Mouse (Mus musculus): ENCODE results near the gene Shc4.

- no peak for TF ChIP-seq MAX (IDR thresholded peaks at IDR 0.05; ENCODE audit: low read depth)
- peak; percentile 65 for TF ChIP-seq POLR2A (IDR thresholded peaks at IDR 0.05; ENCODE audit: insufficient read length, low read depth)
- TF ChIP-seq USF1 (IDR thresholded peaks at IDR 0.05; ENCODE audit: low read depth) = no peak
- TF ChIP-seq TCF3 (IDR thresholded peaks at IDR 0.05; ENCODE audit: insufficient read length, low read depth) = no peak
- TF ChIP-seq POLR2AphosphoS2 (IDR thresholded peaks at IDR 0.05; ENCODE audit: insufficient read length, low read depth) = peak; percentile 73
- TF ChIP-seq CEBPB (IDR thresholded peaks at IDR 0.05; ENCODE audit: insufficient read depth, poor library complexity, severe bottlenecking) = no peak
- no peak for TF ChIP-seq SRF (IDR thresholded peaks at IDR 0.05; ENCODE audit: control insufficient read depth, insufficient read length, low read depth)
- no peak for TF ChIP-seq E2F4 (IDR thresholded peaks at IDR 0.05; ENCODE audit: insufficient read depth)
- no peak for TF ChIP-seq TCF12 (IDR thresholded peaks at IDR 0.05; ENCODE audit: insufficient read depth, poor library complexity, severe bottlenecking)
- no peak for TF ChIP-seq REST (IDR thresholded peaks at IDR 0.05; ENCODE audit: insufficient read depth, insufficient read length)
Measured at GRCm38 (mm10) chr2:125672957-125673631, 50.9 kb downstream of the Shc4 start, which contains the start of gene Eid1.

All from myocyte (in vitro differentiated cells).